Mouse (Mus musculus): Measurements from ENCODE around the gene Tmem121b. TPM values are rescaled to one million over a fixed set of nuclear protein-coding genes. Genes with fewer than 3 reads are reported as not detected.

Tmem121b gene
- polyA plus RNA-seq, 1 experiment from 2014 or later: 0.07 TPM

DNA sequence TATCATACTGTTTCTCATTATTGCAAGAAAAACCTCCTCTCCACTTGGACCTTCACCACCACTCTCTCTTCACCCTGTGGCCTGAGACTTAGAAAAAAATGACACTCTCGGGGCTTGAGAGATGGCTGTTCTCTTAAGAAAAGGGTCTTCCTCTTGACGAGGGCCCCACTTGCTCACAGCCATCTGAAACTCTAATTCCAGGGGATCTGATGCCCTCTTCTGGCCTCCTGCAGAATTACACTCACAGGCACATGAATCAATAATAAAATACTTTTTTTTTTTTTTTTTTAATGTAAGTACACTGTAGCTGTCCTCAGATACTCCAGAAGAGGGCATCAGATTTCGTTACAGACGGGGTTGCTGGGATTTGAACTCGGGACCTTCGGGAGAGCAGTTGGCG lies 36.5 kb downstream of the Tmem121b start:
- no peak for DNase-seq (ENCODE audit: low spot score)

DNA sequence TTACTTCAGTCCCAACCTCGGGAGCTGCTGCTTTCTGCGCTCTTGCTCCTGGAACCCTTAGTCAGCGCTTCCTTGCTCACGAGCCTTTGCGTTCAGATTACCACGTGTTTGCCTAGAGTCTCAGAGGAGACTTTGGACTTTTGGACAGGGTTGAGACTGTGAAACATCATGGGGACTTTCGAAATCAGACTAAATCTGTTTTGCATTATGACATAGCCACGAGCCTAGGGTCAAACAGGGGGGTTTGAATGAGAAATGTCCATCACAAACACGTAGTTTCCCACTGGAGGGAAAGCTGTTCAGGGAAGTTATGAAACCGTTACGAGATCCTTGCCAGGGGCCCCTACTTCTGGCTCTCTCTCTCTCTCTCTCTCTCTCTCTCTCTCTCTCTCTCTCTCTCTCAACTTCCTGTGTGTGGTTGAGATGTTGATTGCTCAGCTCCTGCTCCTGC lies 39.0 kb downstream of the Tmem121b start:
- Histone ChIP-seq H3K9ac (ENCODE audit: low read depth, low read length) (no peak overlapping the region; the same call in 1 of the 2 replicates), H3K4me1 (replicated peaks; ENCODE audit: control insufficient read depth, insufficient read depth, low read length) (peaks cover 7% of the 10 kb centered on the region; the same call in 1 of the 2 replicates), H3K9me3 (ENCODE audit: control insufficient read depth, low read length) (no peaks in the 10 kb centered on the region), H3K27ac (ENCODE audit: low read depth, low read length) (no peak overlapping the region), H3K36me3 (ENCODE audit: control insufficient read depth, insufficient read depth, low read length) (no peaks in the 10 kb centered on the region), H3K4me2 (peak overlapping the region; percentile 36), H3K27me3 (replicated peaks; ENCODE audit: control insufficient read depth, insufficient read depth, low read length) (no peaks in the 10 kb centered on the region), H3K4me3 (ENCODE audit: low read depth, low read length) (no peak overlapping the region)
- no peak for DNase-seq (ENCODE audit: low spot score)
- WGBS: 36% methylated on average over 11 of the region's 11 CpGs
- peak; percentile 26; the same call in 1 of the 2 replicates for ATAC-seq (replicated peaks; ENCODE audit: low FRiP score)

More for the DNA sequence above, 36.5 kb downstream of the Tmem121b start:
- peaks cover 6% of the 10 kb centered on the region; the same call in 1 of the 2 replicates for H3K27me3 ChIP-seq (replicated peaks; ENCODE audit: control insufficient read depth, insufficient read depth, low read length)
- no peak overlapping the region for H3K4me3 ChIP-seq (ENCODE audit: low read depth, low read length)
- 0 out of 2 replicates have a peak, but pooled peaks cover 7% of the 10 kb centered on the region for H3K4me1 ChIP-seq (replicated peaks; ENCODE audit: control insufficient read depth, insufficient read depth, low read length)
- no peak overlapping the region for H3K9ac ChIP-seq (ENCODE audit: low read depth, low read length)
- ATAC-seq (replicated peaks; ENCODE audit: low FRiP score): no peak
- H3K9me3 ChIP-seq (ENCODE audit: control insufficient read depth, low read length): no peaks in the 10 kb centered on the region
- no peak overlapping the region for H3K27ac ChIP-seq (ENCODE audit: low read depth, low read length)
- no peaks in the 10 kb centered on the region for H3K36me3 ChIP-seq (ENCODE audit: control insufficient read depth, insufficient read depth, low read length)
- 56% methylated on average over 7 of the region's 7 CpGs for WGBS
- H3K4me2 ChIP-seq: no peak overlapping the region

DNA sequence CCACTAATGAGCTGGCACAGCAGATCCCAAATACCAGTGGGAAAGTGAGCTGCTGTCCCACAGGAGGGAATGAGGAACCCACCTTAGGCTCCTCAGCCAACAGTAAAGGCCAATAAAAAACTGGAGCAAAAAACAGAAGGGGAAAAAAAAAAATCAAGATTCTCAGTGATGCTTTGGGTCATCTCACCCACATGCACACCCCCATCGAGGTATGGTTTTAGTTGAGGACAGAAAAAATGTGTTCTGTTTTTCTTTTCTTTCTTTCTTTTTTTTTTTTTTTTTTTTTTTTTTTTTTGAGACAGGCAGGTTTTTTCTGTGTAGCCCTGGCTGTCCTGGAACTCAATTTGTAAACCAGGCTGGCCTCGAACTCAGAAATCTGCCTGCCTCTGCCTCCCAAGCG lies 40.1 kb downstream of the Tmem121b start:
- Histone ChIP-seq H3K4me2 (no peak overlapping the region), H3K27me3 (replicated peaks; ENCODE audit: control insufficient read depth, insufficient read depth, low read length) (no peaks in the 10 kb centered on the region), H3K4me1 (replicated peaks; ENCODE audit: control insufficient read depth, insufficient read depth, low read length) (peaks cover 7% of the 10 kb centered on the region; the same call in 1 of the 2 replicates), H3K9me3 (ENCODE audit: control insufficient read depth, low read length) (no peaks in the 10 kb centered on the region), H3K27ac (ENCODE audit: low read depth, low read length) (no peak overlapping the region), H3K4me3 (ENCODE audit: low read depth, low read length) (no peak overlapping the region), H3K36me3 (ENCODE audit: control insufficient read depth, insufficient read depth, low read length) (no peaks in the 10 kb centered on the region), H3K9ac (ENCODE audit: low read depth, low read length) (no peak overlapping the region)
- DNase-seq (ENCODE audit: low spot score) (no peak), ATAC-seq (replicated peaks; ENCODE audit: low FRiP score) (no peak)
- 87% methylated on average over 3 of the region's 3 CpGs for WGBS

- DNase-seq (ENCODE audit: low spot score) (no peak), ATAC-seq (replicated peaks; ENCODE audit: low FRiP score) (peak; percentile 37; the same call in 1 of the 2 replicates)
- Histone ChIP-seq H3K4me1 (replicated peaks; ENCODE audit: control insufficient read depth, insufficient read depth, low read length) (peaks cover 7% of the 10 kb centered on the region; the same call in 1 of the 2 replicates), H3K4me3 (ENCODE audit: low read depth, low read length) (no peak overlapping the region), H3K4me2 (no peak overlapping the region), H3K9ac (ENCODE audit: low read depth, low read length) (no peak overlapping the region), H3K36me3 (ENCODE audit: control insufficient read depth, insufficient read depth, low read length) (no peaks in the 10 kb centered on the region), H3K27me3 (replicated peaks; ENCODE audit: control insufficient read depth, insufficient read depth, low read length) (no peaks in the 10 kb centered on the region), H3K9me3 (ENCODE audit: control insufficient read depth, low read length) (no peaks in the 10 kb centered on the region), H3K27ac (ENCODE audit: low read depth, low read length) (no peak overlapping the region)
- 41% methylated on average over 5 of the region's 5 CpGs for WGBS
These were observed 40.5 kb downstream of the Tmem121b start for GRCm38 (mm10) chr6:120453103-120453445.

GRCm38 (mm10) chr6:120452384-120453102 lies 41.1 kb downstream of the Tmem121b start:
- peaks cover 7% of the 10 kb centered on the region; the same call in 1 of the 2 replicates for H3K4me1 ChIP-seq (replicated peaks; ENCODE audit: control insufficient read depth, insufficient read depth, low read length)
- H3K27me3 ChIP-seq (replicated peaks; ENCODE audit: control insufficient read depth, insufficient read depth, low read length): no peaks in the 10 kb centered on the region
- H3K4me2 ChIP-seq: no peak overlapping the region
- ATAC-seq (replicated peaks; ENCODE audit: low FRiP score): no peak
- H3K4me3 ChIP-seq (ENCODE audit: low read depth, low read length): no peak overlapping the region
- H3K9ac ChIP-seq (ENCODE audit: low read depth, low read length): no peak overlapping the region
- H3K9me3 ChIP-seq (ENCODE audit: control insufficient read depth, low read length): no peaks in the 10 kb centered on the region
- H3K27ac ChIP-seq (ENCODE audit: low read depth, low read length): no peak overlapping the region
- 54% methylated on average over 11 of the region's 11 CpGs for WGBS
- no peak for DNase-seq (ENCODE audit: low spot score)
- H3K36me3 ChIP-seq (ENCODE audit: control insufficient read depth, insufficient read depth, low read length): no peaks in the 10 kb centered on the region

- no peaks in the 10 kb centered on the region; the same call in 1 of the 2 replicates for H3K36me3 ChIP-seq (ENCODE audit: control insufficient read depth, insufficient read depth, low read length)
- no peaks in the 10 kb centered on the region for H3K9me3 ChIP-seq (ENCODE audit: control insufficient read depth, low read length)
- H3K27ac ChIP-seq (ENCODE audit: low read depth, low read length): no peak overlapping the region
- ATAC-seq (replicated peaks; ENCODE audit: low FRiP score) (no peak), DNase-seq (ENCODE audit: low spot score) (no peak)
- no peak overlapping the region for H3K4me2 ChIP-seq
- no peak overlapping the region for H3K9ac ChIP-seq (ENCODE audit: low read depth, low read length)
- no peaks in the 10 kb centered on the region for H3K27me3 ChIP-seq (replicated peaks; ENCODE audit: control insufficient read depth, insufficient read depth, low read length)
- H3K4me1 ChIP-seq (replicated peaks; ENCODE audit: control insufficient read depth, insufficient read depth, low read length): peaks cover 7% of the 10 kb centered on the region; the same call in 1 of the 2 replicates
- H3K4me3 ChIP-seq (ENCODE audit: low read depth, low read length): no peak overlapping the region
- 76% methylated on average over 3 of the region's 3 CpGs for WGBS
These were observed 43.4 kb downstream of the Tmem121b start for GRCm38 (mm10) chr6:120450208-120450607.

- ATAC-seq (replicated peaks; ENCODE audit: low FRiP score) (no peak), DNase-seq (ENCODE audit: low spot score) (no peak)
- H3K9ac ChIP-seq (ENCODE audit: low read depth, low read length): no peak overlapping the region
- WGBS: 86% methylated on average over 14 of the region's 14 CpGs
- no peak overlapping the region for H3K4me2 ChIP-seq
- no peaks in the 10 kb centered on the region for H3K27me3 ChIP-seq (replicated peaks; ENCODE audit: control insufficient read depth, insufficient read depth, low read length)
- H3K27ac ChIP-seq (ENCODE audit: low read depth, low read length): no peak overlapping the region
- no peak overlapping the region for H3K4me3 ChIP-seq (ENCODE audit: low read depth, low read length)
- no peaks in the 10 kb centered on the region for H3K9me3 ChIP-seq (ENCODE audit: control insufficient read depth, low read length)
- H3K36me3 ChIP-seq (ENCODE audit: control insufficient read depth, insufficient read depth, low read length): peaks cover 16% of the 10 kb centered on the region
- no peaks in the 10 kb centered on the region for H3K4me1 ChIP-seq (replicated peaks; ENCODE audit: control insufficient read depth, insufficient read depth, low read length)
These were observed 49.9 kb downstream of the Tmem121b start for GRCm38 (mm10) chr6:120443363-120444355.

- 91% methylated on average over 4 of the region's 4 CpGs for WGBS
- Histone ChIP-seq H3K27ac (ENCODE audit: low read depth, low read length) (no peak overlapping the region), H3K9me3 (ENCODE audit: control insufficient read depth, low read length) (no peaks in the 10 kb centered on the region), H3K4me3 (ENCODE audit: low read depth, low read length) (no peak overlapping the region), H3K4me2 (no peak overlapping the region), H3K9ac (ENCODE audit: low read depth, low read length) (no peak overlapping the region), H3K36me3 (ENCODE audit: control insufficient read depth, insufficient read depth, low read length) (peaks cover 18% of the 10 kb centered on the region), H3K4me1 (replicated peaks; ENCODE audit: control insufficient read depth, insufficient read depth, low read length) (no peaks in the 10 kb centered on the region), H3K27me3 (replicated peaks; ENCODE audit: control insufficient read depth, insufficient read depth, low read length) (no peaks in the 10 kb centered on the region)
- ATAC-seq (replicated peaks; ENCODE audit: low FRiP score) (no peak), DNase-seq (ENCODE audit: low spot score) (no peak)
These were observed 51.3 kb downstream of the Tmem121b start for GRCm38 (mm10) chr6:120442171-120442749.

All from liver, embryonic 11.5 days (tissue).